Mouse (Mus musculus): ENCODE data around the gene Ccdc9b. TPM values are rescaled to one million over a fixed set of nuclear protein-coding genes. Genes with fewer than 3 reads are reported as not detected.

The Ccdc9b gene
- total RNA-seq, 1 experiment from 2014 or later = 2.1 TPM

GRCm38 (mm10) chr2:118781115-118781514 lies 18.7 kb upstream of the Ccdc9b start:
- ATAC-seq (replicated peaks in 1 of 2; ENCODE audit: insufficient read depth in 1 of 2, low FRiP score in 2 of 2, low TSS enrichment in 1 of 2, low read depth in 1 of 2, poor library complexity in 2 of 2, severe bottlenecking in 2 of 2) = no peak

- ATAC-seq (replicated peaks in 1 of 2; ENCODE audit: insufficient read depth in 1 of 2, low FRiP score in 2 of 2, low TSS enrichment in 1 of 2, low read depth in 1 of 2, poor library complexity in 2 of 2, severe bottlenecking in 2 of 2) = peak; percentile 86 to 95
Observed at GRCm38 (mm10) chr2:118779504-118780480, 17.3 kb upstream of the Ccdc9b start, which contains the start of gene Disp2. Gene Disp2, plus strand, starts transcription at chr2:118779719.

GRCm38 (mm10) chr2:118779065-118779464 lies 16.6 kb upstream of the Ccdc9b start:
- no peak for ATAC-seq (replicated peaks in 1 of 2; ENCODE audit: insufficient read depth in 1 of 2, low FRiP score in 2 of 2, low TSS enrichment in 1 of 2, low read depth in 1 of 2, poor library complexity in 2 of 2, severe bottlenecking in 2 of 2)

- ATAC-seq (replicated peaks in 1 of 2; ENCODE audit: insufficient read depth in 1 of 2, low FRiP score in 2 of 2, low TSS enrichment in 1 of 2, low read depth in 1 of 2, poor library complexity in 2 of 2, severe bottlenecking in 2 of 2) = no peak
Observed at GRCm38 (mm10) chr2:118778418-118778817, 16.0 kb upstream of the Ccdc9b start.

GRCm38 (mm10) chr2:118776295-118776694 lies 13.8 kb upstream of the Ccdc9b start:
- no peak for ATAC-seq (replicated peaks in 1 of 2; ENCODE audit: insufficient read depth in 1 of 2, low FRiP score in 2 of 2, low TSS enrichment in 1 of 2, low read depth in 1 of 2, poor library complexity in 2 of 2, severe bottlenecking in 2 of 2)

GRCm38 (mm10) chr2:118775846-118776245 lies 13.4 kb upstream of the Ccdc9b start:
- ATAC-seq (replicated peaks in 1 of 2; ENCODE audit: insufficient read depth in 1 of 2, low FRiP score in 2 of 2, low TSS enrichment in 1 of 2, low read depth in 1 of 2, poor library complexity in 2 of 2, severe bottlenecking in 2 of 2) = no peak

GRCm38 (mm10) chr2:118775396-118775795 lies 12.9 kb upstream of the Ccdc9b start:
- no peak; a peak in 1 of 4 replicates for ATAC-seq (replicated peaks in 1 of 2; ENCODE audit: insufficient read depth in 1 of 2, low FRiP score in 2 of 2, low TSS enrichment in 1 of 2, low read depth in 1 of 2, poor library complexity in 2 of 2, severe bottlenecking in 2 of 2)

GRCm38 (mm10) chr2:118774536-118774935 lies 12.1 kb upstream of the Ccdc9b start:
- no peak for ATAC-seq (replicated peaks in 1 of 2; ENCODE audit: insufficient read depth in 1 of 2, low FRiP score in 2 of 2, low TSS enrichment in 1 of 2, low read depth in 1 of 2, poor library complexity in 2 of 2, severe bottlenecking in 2 of 2)

GRCm38 (mm10) chr2:118772158-118772874 lies 9.9 kb upstream of the Ccdc9b start, which contains the start of gene Phgr1:
Gene Phgr1, plus strand, starts transcription at chr2:118772769.
- no peak for ATAC-seq (replicated peaks in 1 of 2; ENCODE audit: insufficient read depth in 1 of 2, low FRiP score in 2 of 2, low TSS enrichment in 1 of 2, low read depth in 1 of 2, poor library complexity in 2 of 2, severe bottlenecking in 2 of 2)

- peak; percentile 12 to 40; a peak in 3 of 4 replicates for ATAC-seq (replicated peaks in 1 of 2; ENCODE audit: insufficient read depth in 1 of 2, low FRiP score in 2 of 2, low TSS enrichment in 1 of 2, low read depth in 1 of 2, poor library complexity in 2 of 2, severe bottlenecking in 2 of 2)
Observed at GRCm38 (mm10) chr2:118766041-118767033, 3.9 kb upstream of the Ccdc9b start.

GRCm38 (mm10) chr2:118764875-118765274 lies 2.4 kb upstream of the Ccdc9b start:
- ATAC-seq (replicated peaks in 1 of 2; ENCODE audit: insufficient read depth in 1 of 2, low FRiP score in 2 of 2, low TSS enrichment in 1 of 2, low read depth in 1 of 2, poor library complexity in 2 of 2, severe bottlenecking in 2 of 2) = no peak

- ATAC-seq (replicated peaks in 1 of 2; ENCODE audit: insufficient read depth in 1 of 2, low FRiP score in 2 of 2, low TSS enrichment in 1 of 2, low read depth in 1 of 2, poor library complexity in 2 of 2, severe bottlenecking in 2 of 2) = no peak
Observed at GRCm38 (mm10) chr2:118764094-118764831, 1.8 kb upstream of the Ccdc9b start.

GRCm38 (mm10) chr2:118763469-118763868 lies 1.0 kb upstream of the Ccdc9b start:
- no peak for ATAC-seq (replicated peaks in 1 of 2; ENCODE audit: insufficient read depth in 1 of 2, low FRiP score in 2 of 2, low TSS enrichment in 1 of 2, low read depth in 1 of 2, poor library complexity in 2 of 2, severe bottlenecking in 2 of 2)

- ATAC-seq (replicated peaks in 1 of 2; ENCODE audit: insufficient read depth in 1 of 2, low FRiP score in 2 of 2, low TSS enrichment in 1 of 2, low read depth in 1 of 2, poor library complexity in 2 of 2, severe bottlenecking in 2 of 2) = no peak
Observed at GRCm38 (mm10) chr2:118762784-118763148, 305 bp upstream of the Ccdc9b start.

GRCm38 (mm10) chr2:118761358-118761757 lies 1.1 kb downstream of the Ccdc9b start:
- no peak for ATAC-seq (replicated peaks in 1 of 2; ENCODE audit: insufficient read depth in 1 of 2, low FRiP score in 2 of 2, low TSS enrichment in 1 of 2, low read depth in 1 of 2, poor library complexity in 2 of 2, severe bottlenecking in 2 of 2)

GRCm38 (mm10) chr2:118760311-118761025 lies 2.0 kb downstream of the Ccdc9b start:
- ATAC-seq (replicated peaks in 1 of 2; ENCODE audit: insufficient read depth in 1 of 2, low FRiP score in 2 of 2, low TSS enrichment in 1 of 2, low read depth in 1 of 2, poor library complexity in 2 of 2, severe bottlenecking in 2 of 2) = no peak

Measured in hematopoietic stem cell, adult 5-6 weeks (primary cell).